Mouse (Mus musculus): ENCODE results near the gene Traip. TPM values are rescaled to one million over a fixed set of nuclear protein-coding genes. Genes with fewer than 3 reads are reported as not detected.

Traip gene
- polyA plus RNA-seq, 1 experiment: 0.28 TPM

GRCm38 (mm10) chr9:107961351-107961762 lies 11.4 kb downstream of the Traip start:
- Histone ChIP-seq H3K4me3 (ENCODE audit: insufficient read depth, low read depth, low read length) (no peak overlapping the region), H3K4me1 (ENCODE audit: control insufficient read depth, insufficient read depth, low read length) (no peaks in the 10 kb centered on the region), H3K36me3 (ENCODE audit: control insufficient read depth, insufficient read depth, low read length) (no peaks in the 10 kb centered on the region), H3K27me3 (replicated peaks; ENCODE audit: control insufficient read depth, insufficient read depth, low read length) (no peaks in the 10 kb centered on the region), H3K27ac (ENCODE audit: insufficient read depth, low read depth, low read length) (no peak overlapping the region)
- TF ChIP-seq POLR2A (IDR thresholded peaks at IDR 0.05; ENCODE audit: low read depth, low read length): no peak
- no peak for TF ChIP-seq CTCF (conservative IDR thresholded peaks at IDR 0.05; ENCODE audit: insufficient read depth, insufficient read length, low read depth, low read length)
- no peak for DNase-seq
- WGBS: 91% methylated on average over 10 of the region's 10 CpGs

GRCm38 (mm10) chr9:107961881-107962280 lies 11.9 kb downstream of the Traip start:
- TF ChIP-seq POLR2A (IDR thresholded peaks at IDR 0.05; ENCODE audit: low read depth, low read length) (no peak), CTCF (conservative IDR thresholded peaks at IDR 0.05; ENCODE audit: insufficient read depth, insufficient read length, low read depth, low read length) (peak; percentile 33; the same call in 1 of the 2 replicates)
- Histone ChIP-seq H3K36me3 (ENCODE audit: control insufficient read depth, insufficient read depth, low read length) (no peaks in the 10 kb centered on the region), H3K4me1 (ENCODE audit: control insufficient read depth, insufficient read depth, low read length) (no peaks in the 10 kb centered on the region), H3K27ac (ENCODE audit: insufficient read depth, low read depth, low read length) (no peak overlapping the region), H3K27me3 (replicated peaks; ENCODE audit: control insufficient read depth, insufficient read depth, low read length) (no peaks in the 10 kb centered on the region), H3K4me3 (ENCODE audit: insufficient read depth, low read depth, low read length) (no peak overlapping the region)
- no peak for DNase-seq
- WGBS: 61% methylated on average over 5 of the region's 5 CpGs

- no peaks in the 10 kb centered on the region for H3K27me3 ChIP-seq (replicated peaks; ENCODE audit: control insufficient read depth, insufficient read depth, low read length)
- no peak overlapping the region for H3K4me3 ChIP-seq (ENCODE audit: insufficient read depth, low read depth, low read length)
- WGBS: 97% methylated on average over 9 of the region's 9 CpGs
- no peak for TF ChIP-seq POLR2A (IDR thresholded peaks at IDR 0.05; ENCODE audit: low read depth, low read length)
- TF ChIP-seq CTCF (conservative IDR thresholded peaks at IDR 0.05; ENCODE audit: insufficient read depth, insufficient read length, low read depth, low read length): no peak
- H3K27ac ChIP-seq (ENCODE audit: insufficient read depth, low read depth, low read length): no peak overlapping the region
- H3K4me1 ChIP-seq (ENCODE audit: control insufficient read depth, insufficient read depth, low read length): no peaks in the 10 kb centered on the region
- H3K36me3 ChIP-seq (ENCODE audit: control insufficient read depth, insufficient read depth, low read length): no peaks in the 10 kb centered on the region
- DNase-seq: no peak
These were observed 13.0 kb downstream of the Traip start for GRCm38 (mm10) chr9:107962916-107963315.

- no peaks in the 10 kb centered on the region for H3K27me3 ChIP-seq (replicated peaks; ENCODE audit: control insufficient read depth, insufficient read depth, low read length)
- WGBS: 21% methylated on average over 5 of the region's 5 CpGs
- H3K4me1 ChIP-seq (ENCODE audit: control insufficient read depth, insufficient read depth, low read length): no peaks in the 10 kb centered on the region
- TF ChIP-seq CTCF (conservative IDR thresholded peaks at IDR 0.05; ENCODE audit: insufficient read depth, insufficient read length, low read depth, low read length) (peak; percentile 96), POLR2A (IDR thresholded peaks at IDR 0.05; ENCODE audit: low read depth, low read length) (no peak)
- no peak overlapping the region for H3K27ac ChIP-seq (ENCODE audit: insufficient read depth, low read depth, low read length)
- DNase-seq: peak; percentile 89
- H3K36me3 ChIP-seq (ENCODE audit: control insufficient read depth, insufficient read depth, low read length): no peaks in the 10 kb centered on the region
- H3K4me3 ChIP-seq (ENCODE audit: insufficient read depth, low read depth, low read length): no peak overlapping the region
These were observed 13.8 kb downstream of the Traip start for GRCm38 (mm10) chr9:107963700-107964099.

DNA sequence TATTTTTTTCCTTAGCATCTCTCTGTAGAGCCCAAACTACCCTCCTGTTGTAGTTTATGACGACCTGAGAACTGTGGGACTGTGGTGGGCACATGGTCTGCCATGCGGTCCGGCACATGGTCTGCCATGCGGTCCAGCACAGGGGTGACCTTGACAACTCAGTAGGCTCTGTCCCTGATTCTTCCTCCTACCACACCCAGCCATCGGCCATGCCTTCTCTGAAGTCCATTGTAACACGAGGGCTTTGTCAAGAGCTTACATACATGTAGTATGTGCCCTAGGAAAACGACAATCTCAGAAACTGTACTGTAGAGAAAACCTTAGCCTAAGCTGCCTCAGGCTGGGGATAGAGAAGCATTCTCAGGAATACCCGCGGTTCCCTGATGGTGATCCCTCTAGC lies 14.7 kb downstream of the Traip start:
- H3K4me3 ChIP-seq (ENCODE audit: insufficient read depth, low read depth, low read length): no peak overlapping the region
- H3K36me3 ChIP-seq (ENCODE audit: control insufficient read depth, insufficient read depth, low read length): no peaks in the 10 kb centered on the region
- no peaks in the 10 kb centered on the region for H3K4me1 ChIP-seq (ENCODE audit: control insufficient read depth, insufficient read depth, low read length)
- 90% methylated on average over 9 of the region's 9 CpGs for WGBS
- no peaks in the 10 kb centered on the region for H3K27me3 ChIP-seq (replicated peaks; ENCODE audit: control insufficient read depth, insufficient read depth, low read length)
- no peak for DNase-seq
- no peak for TF ChIP-seq CTCF (conservative IDR thresholded peaks at IDR 0.05; ENCODE audit: insufficient read depth, insufficient read length, low read depth, low read length)
- no peak for TF ChIP-seq POLR2A (IDR thresholded peaks at IDR 0.05; ENCODE audit: low read depth, low read length)
- H3K27ac ChIP-seq (ENCODE audit: insufficient read depth, low read depth, low read length): no peak overlapping the region

- WGBS: 88% methylated on average over 10 of the region's 10 CpGs
- Histone ChIP-seq H3K4me1 (ENCODE audit: control insufficient read depth, insufficient read depth, low read length) (no peaks in the 10 kb centered on the region), H3K27me3 (replicated peaks; ENCODE audit: control insufficient read depth, insufficient read depth, low read length) (no peaks in the 10 kb centered on the region), H3K36me3 (ENCODE audit: control insufficient read depth, insufficient read depth, low read length) (no peaks in the 10 kb centered on the region), H3K4me3 (ENCODE audit: insufficient read depth, low read depth, low read length) (no peak overlapping the region), H3K27ac (ENCODE audit: insufficient read depth, low read depth, low read length) (no peak overlapping the region)
- no peak for TF ChIP-seq POLR2A (IDR thresholded peaks at IDR 0.05; ENCODE audit: low read depth, low read length)
- TF ChIP-seq CTCF (conservative IDR thresholded peaks at IDR 0.05; ENCODE audit: insufficient read depth, insufficient read length, low read depth, low read length): no peak
- DNase-seq: no peak
These were observed 16.7 kb downstream of the Traip start for GRCm38 (mm10) chr9:107966676-107967075.

DNA sequence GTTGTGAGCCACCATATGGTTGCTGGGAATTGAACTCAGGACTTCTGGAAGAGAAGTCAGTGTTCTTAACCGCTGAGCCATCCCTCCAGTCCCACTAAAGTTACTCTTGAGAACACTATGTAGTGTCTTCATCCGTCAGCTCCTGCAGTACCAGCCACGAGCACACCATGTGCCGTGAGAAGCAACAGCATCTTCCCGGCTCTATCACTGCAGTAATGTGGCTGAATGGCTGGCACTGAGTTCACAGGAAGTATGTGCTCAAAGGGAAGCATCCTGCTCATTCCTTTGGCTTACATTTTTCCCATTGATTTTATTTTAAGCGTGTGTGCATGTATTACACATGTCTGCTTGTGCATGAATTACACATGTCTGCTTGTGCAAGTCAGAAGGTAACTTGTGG lies 17.5 kb downstream of the Traip start:
- Histone ChIP-seq H3K27ac (ENCODE audit: insufficient read depth, low read depth, low read length) (no peak overlapping the region), H3K27me3 (replicated peaks; ENCODE audit: control insufficient read depth, insufficient read depth, low read length) (no peaks in the 10 kb centered on the region), H3K4me3 (ENCODE audit: insufficient read depth, low read depth, low read length) (no peak overlapping the region), H3K4me1 (ENCODE audit: control insufficient read depth, insufficient read depth, low read length) (no peaks in the 10 kb centered on the region), H3K36me3 (ENCODE audit: control insufficient read depth, insufficient read depth, low read length) (no peaks in the 10 kb centered on the region)
- WGBS: 70% methylated on average over 6 of the region's 6 CpGs
- peak; percentile 19 for DNase-seq
- no peak for TF ChIP-seq CTCF (conservative IDR thresholded peaks at IDR 0.05; ENCODE audit: insufficient read depth, insufficient read length, low read depth, low read length)
- TF ChIP-seq POLR2A (IDR thresholded peaks at IDR 0.05; ENCODE audit: low read depth, low read length): no peak

Data from kidney, adult 2 months (tissue).